Mouse (Mus musculus) liver, embryonic 14.5 days (tissue): ENCODE measurements around the gene Fam118a. TPM values are rescaled to one million over a fixed set of nuclear protein-coding genes. Genes with fewer than 3 reads are reported as not detected.

Experiments used
- ATAC-seq: fragments of 200-750 bp; cut with Nextera tagmentation; 2 replicates; pipeline ENCODE4 v1.8.0; 2017; ENCODE audit warnings: moderate number of reproducible peaks, mild to moderate bottlenecking, moderate library complexity; ENCODE audit not compliant: insufficient read depth
- DNase-seq, 3 experiments: peaks; one replicate each; pipeline ENCODE4 v3.0.0-alpha.2; 2012 to 2013; ENCODE audit warnings: low read depth in 3 of 3, low spot score in 3 of 3
- H3K27ac ChIP-seq: fragments of 300-500 bp; sonication (generic); 2 replicates; pipeline ENCODE4 v1.5.1; 2014; ENCODE audit warnings: moderate library complexity, mild to moderate bottlenecking, control low read depth, inconsistent platforms
- H3K27me3 ChIP-seq: fragments of 300-500 bp; sonication (generic); 2 replicates; pipeline ENCODE4 v1.6.1; 2014; ENCODE audit warnings: mild to moderate bottlenecking, low read length, moderate library complexity; ENCODE audit not compliant: control insufficient read depth, insufficient read depth
- H3K36me3 ChIP-seq: fragments of 300-500 bp; sonication (generic); replicated peaks from 2 replicates; pipeline ENCODE4 v1.6.1; 2014; ENCODE audit warnings: low read depth; ENCODE audit not compliant: control insufficient read depth, insufficient read depth
- H3K4me1 ChIP-seq, 2 experiments: fragments of 200-500 bp in 1 of 2; fragments of 300-500 bp in 1 of 2; sonication (generic) in 1 of 2; replicated peaks; 2 replicates each; pipeline ENCODE4 v1.6.1; 2012 to 2014; ENCODE audit warnings: antibody characterized with exemption in 1 of 2, inconsistent platforms in 1 of 2, low read length in 1 of 2; ENCODE audit not compliant: control insufficient read depth in 2 of 2, insufficient read depth in 2 of 2
- H3K4me2 ChIP-seq: fragments of 300-500 bp; sonication (generic); 2 replicates; pipeline ENCODE4 v1.6.1; 2014; ENCODE audit warnings: low read depth, mild to moderate bottlenecking, control low read depth, moderate library complexity
- H3K4me3 ChIP-seq, 2 experiments: fragments of 200-500 bp in 1 of 2; fragments of 300-500 bp in 1 of 2; sonication (generic) in 1 of 2; 2 replicates each; pipeline ENCODE4 v1.5.1; 2012 to 2014; ENCODE audit warnings: low read depth in 2 of 2, low read length in 2 of 2, mild to moderate bottlenecking in 2 of 2, control low read depth in 1 of 2, inconsistent platforms in 1 of 2, moderate library complexity in 1 of 2; ENCODE audit not compliant: insufficient read depth in 1 of 2
- H3K9ac ChIP-seq: fragments of 300-500 bp; sonication (generic); replicated peaks from 2 replicates; pipeline ENCODE4 v1.6.1; 2014; ENCODE audit warnings: mild to moderate bottlenecking, control low read depth, moderate library complexity
- H3K9me3 ChIP-seq: fragments of 300-500 bp; sonication (generic); 2 replicates; pipeline ENCODE4 v1.6.1; 2016; ENCODE audit warnings: low read length, mixed read lengths; ENCODE audit not compliant: control insufficient read depth
- CTCF ChIP-seq: IDR thresholded peaks from 2 replicates; pipeline ENCODE4 v1.5.1; 2016; ENCODE audit warnings: antibody characterized with exemption, low read depth, control low read depth
- EP300 ChIP-seq: IDR thresholded peaks from 2 replicates; pipeline ENCODE4 v1.6.1; 2016; ENCODE audit warnings: antibody characterized with exemption, low read depth
- WGBS: fragments of 180-500 bp; shearing (Covaris S2); extraction: QIAGEN DNeasy Blood & Tissue Kit; methylation state at CpG from one replicate; pipeline ENCODE4 v1.1.7; 2014; ENCODE audit not compliant: insufficient replicate concordance; 5-methylcytosine and 5-hydroxymethylcytosine counted together
- polyA plus RNA-seq, 2 experiments: library from polyadenylated mRNA; depleted of rRNA in 1 of 2; stranded (reverse) in 1 of 2; unstranded in 1 of 2; fragments of >200 nt; fragmentation: Nextera tagmentation in 1 of 2; extraction: Ambion mirVana in 1 of 2; gene quantifications; 2 replicates each; pipeline versions ENCODE4 v1.2.1 to v1.2.3; 2012 to 2014

Fam118a gene
- polyA plus RNA-seq, 2 experiments: 2.8 to 5.0 TPM

GRCm38 (mm10) chr15:85037343-85037690 is 8.6 kb downstream of the Fam118a start:
- no peaks in the 10 kb centered on the region for H3K27me3 ChIP-seq
- no peaks in the 10 kb centered on the region for H3K9me3 ChIP-seq
- no peak for DNase-seq
- WGBS: under 1% methylated on average over 8 of the region's 8 CpGs
- peaks cover 5 to 10% of the 10 kb centered on the region in 2 experiments for H3K4me1 ChIP-seq
- H3K4me2 ChIP-seq: peak overlapping the region; percentile 80
- H3K27ac ChIP-seq: no peak overlapping the region
- TF ChIP-seq EP300: no peak
- ATAC-seq: no peak
- H3K9ac ChIP-seq: peak overlapping the region; percentile 79
- peak overlapping the region; percentile 72 for H3K4me3 ChIP-seq
- no peaks in the 10 kb centered on the region for H3K36me3 ChIP-seq

DNA sequence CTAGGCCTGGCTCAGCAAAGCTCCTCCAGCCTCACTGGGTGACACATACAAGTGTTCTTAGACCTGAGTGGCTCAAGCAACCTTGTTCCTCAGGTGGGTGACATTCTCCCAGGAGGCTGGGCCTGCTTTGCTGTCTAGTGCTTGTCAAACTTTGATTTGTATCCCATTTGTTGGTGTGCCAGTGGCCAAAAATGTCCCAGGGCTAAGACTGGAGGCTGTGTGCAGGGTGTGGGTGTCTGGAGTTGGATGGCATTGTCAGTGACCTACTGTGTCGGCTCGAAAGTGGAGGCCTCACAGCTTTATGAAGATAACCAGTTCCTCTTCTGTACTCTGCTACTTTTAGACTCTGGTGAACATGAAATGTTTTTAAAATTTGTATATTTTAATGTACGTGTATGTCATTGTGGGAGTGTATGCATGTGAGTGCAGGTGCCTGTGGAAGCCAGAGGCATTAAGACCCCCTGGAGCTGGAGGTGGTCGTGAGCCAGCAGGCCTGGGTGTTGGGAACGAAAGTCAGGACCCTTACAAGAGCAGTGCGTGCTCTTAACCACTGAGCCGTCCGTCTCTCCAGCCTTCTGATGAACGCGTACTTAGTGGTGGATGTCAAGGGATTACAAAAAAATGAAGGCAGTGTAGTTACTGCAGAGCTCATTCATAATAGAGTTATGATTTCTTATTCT is 12.9 kb downstream of the Fam118a start:
- no peak for ATAC-seq
- WGBS: 72% methylated on average over 10 of the region's 10 CpGs
- H3K4me3 ChIP-seq: no peak overlapping the region

GRCm38 (mm10) chr15:85042361-85042954 is 13.7 kb downstream of the Fam118a start:
- 34% methylated on average over 4 of the region's 4 CpGs for WGBS
- H3K36me3 ChIP-seq: no peaks in the 10 kb centered on the region
- no peak overlapping the region for H3K9ac ChIP-seq
- TF ChIP-seq EP300: no peak
- TF ChIP-seq CTCF: peak; percentile 62
- DNase-seq (peak in 1 of 3 experiments; percentile 40), ATAC-seq (no peak)
- no peaks in the 10 kb centered on the region for H3K9me3 ChIP-seq
- peaks cover 2 to 4% of the 10 kb centered on the region in 2 experiments; a peak in 3 of 4 replicates for H3K4me1 ChIP-seq
- H3K4me3 ChIP-seq: no peak overlapping the region
- no peak overlapping the region for H3K4me2 ChIP-seq
- no peak overlapping the region for H3K27ac ChIP-seq
- H3K27me3 ChIP-seq: no peaks in the 10 kb centered on the region

More for the DNA sequence above, 12.9 kb downstream of the Fam118a start:
- Histone ChIP-seq H3K27ac (no peak overlapping the region), H3K27me3 (no peaks in the 10 kb centered on the region), H3K9me3 (no peaks in the 10 kb centered on the region), H3K36me3 (no peaks in the 10 kb centered on the region), H3K4me2 (no peak overlapping the region), H3K4me1 (peaks cover 2 to 6% of the 10 kb centered on the region in 2 experiments; a peak in 3 of 4 replicates), H3K9ac (no peak overlapping the region)
- DNase-seq: no peak
- TF ChIP-seq CTCF (no peak), EP300 (no peak)

DNA sequence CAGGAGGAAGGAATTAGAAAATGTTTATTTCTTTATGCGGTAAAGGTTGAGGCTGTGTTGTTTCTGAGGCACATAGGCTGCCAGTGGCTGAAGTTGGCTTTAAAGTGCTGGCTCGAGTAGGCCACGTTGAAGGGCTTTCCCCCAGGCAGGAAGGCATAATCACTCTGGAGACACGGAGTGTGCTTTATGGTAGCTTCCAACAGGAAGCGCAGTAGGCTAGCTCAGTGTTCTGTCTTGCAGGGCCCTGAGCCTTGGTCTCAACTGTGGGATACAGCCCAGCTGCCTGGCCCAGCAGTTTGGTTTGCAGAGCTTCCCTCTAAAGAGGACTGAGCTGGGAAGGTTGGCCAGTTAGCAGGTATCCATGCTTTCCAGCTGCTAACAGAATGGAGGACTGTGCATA is 14.4 kb downstream of the Fam118a start:
- 0 out of 4 replicates have a peak, but pooled peaks cover 0 to 2% of the 10 kb centered on the region in 2 experiments for H3K4me1 ChIP-seq
- H3K36me3 ChIP-seq: no peaks in the 10 kb centered on the region
- TF ChIP-seq EP300 (no peak), CTCF (no peak)
- H3K4me2 ChIP-seq: no peak overlapping the region
- H3K27ac ChIP-seq: no peak overlapping the region
- H3K27me3 ChIP-seq: no peaks in the 10 kb centered on the region
- no peaks in the 10 kb centered on the region for H3K9me3 ChIP-seq
- ATAC-seq (no peak), DNase-seq (no peak)
- no peak overlapping the region for H3K4me3 ChIP-seq
- no peak overlapping the region for H3K9ac ChIP-seq
- WGBS: 54% methylated on average over 5 of the region's 5 CpGs

DNA sequence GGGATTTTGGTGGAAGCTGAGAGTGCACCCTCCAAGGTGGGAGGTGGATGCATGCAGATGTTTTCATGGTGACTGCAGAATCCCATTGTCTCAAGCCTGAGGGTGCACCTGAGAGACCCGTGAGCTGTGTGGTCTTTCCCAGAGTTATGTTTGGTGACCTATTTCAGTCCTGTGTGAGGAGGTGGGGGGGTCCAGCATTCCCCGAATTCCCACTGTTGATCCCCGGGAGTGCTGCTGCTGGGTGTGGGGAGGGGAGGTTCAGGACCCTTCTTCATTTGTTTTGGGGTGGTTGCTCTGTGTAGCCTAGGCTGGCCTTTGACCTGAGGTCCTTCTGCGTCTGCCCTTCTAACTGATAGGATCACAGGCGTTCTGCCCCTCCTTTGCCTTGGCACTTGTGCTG is 15.0 kb downstream of the Fam118a start:
- no peak for TF ChIP-seq CTCF
- TF ChIP-seq EP300: no peak
- H3K4me2 ChIP-seq: no peak overlapping the region
- 62% methylated on average over 5 of the region's 5 CpGs for WGBS
- ATAC-seq (no peak), DNase-seq (no peak)
- no peaks in the 10 kb centered on the region for H3K9me3 ChIP-seq
- H3K36me3 ChIP-seq: no peaks in the 10 kb centered on the region
- no peak overlapping the region for H3K27ac ChIP-seq
- H3K4me1 ChIP-seq: peaks cover 0 to 2% of the 10 kb centered on the region in 2 experiments; a peak in 1 of 4 replicates
- H3K4me3 ChIP-seq: no peak overlapping the region
- H3K9ac ChIP-seq: no peak overlapping the region
- no peaks in the 10 kb centered on the region for H3K27me3 ChIP-seq
